Mouse (Mus musculus) limb, embryonic 13.5 days (tissue): ENCODE measurements around the gene Ift20. TPM values are rescaled to one million over a fixed set of nuclear protein-coding genes. Genes with fewer than 3 reads are reported as not detected.

Experiments used
- ATAC-seq: fragments of 200-750 bp; cut with Nextera tagmentation; 2 replicates; pipeline ENCODE4 v1.8.0; 2017; ENCODE audit warnings: low read depth, moderate number of reproducible peaks, moderate TSS enrichment; ENCODE audit not compliant: low FRiP score
- H3K27ac ChIP-seq: fragments of 300-500 bp; sonication (generic); 2 replicates; pipeline ENCODE4 v1.5.1; 2015; ENCODE audit warnings: inconsistent platforms, mild to moderate bottlenecking, moderate library complexity
- H3K27me3 ChIP-seq: fragments of 300-500 bp; sonication (generic); 2 replicates; pipeline ENCODE4 v1.6.1; 2015; ENCODE audit warnings: mild to moderate bottlenecking, inconsistent platforms
- H3K36me3 ChIP-seq: fragments of 300-500 bp; sonication (generic); 2 replicates; pipeline ENCODE4 v1.6.1; 2015; ENCODE audit warnings: inconsistent platforms, mild to moderate bottlenecking, moderate library complexity
- H3K4me1 ChIP-seq: fragments of 300-500 bp; sonication (generic); 2 replicates; pipeline ENCODE4 v1.6.1; 2015; ENCODE audit warnings: inconsistent platforms
- H3K4me2 ChIP-seq: fragments of 300-500 bp; sonication (generic); replicated peaks from 2 replicates; pipeline ENCODE4 v1.6.1; 2015; ENCODE audit warnings: inconsistent platforms, mild to moderate bottlenecking, moderate library complexity
- H3K4me3 ChIP-seq: fragments of 300-500 bp; sonication (generic); 2 replicates; pipeline ENCODE4 v1.5.1; 2015; ENCODE audit warnings: moderate library complexity, mild to moderate bottlenecking, inconsistent platforms
- H3K9ac ChIP-seq: fragments of 300-500 bp; sonication (generic); 2 replicates; pipeline ENCODE4 v1.6.1; 2015; ENCODE audit warnings: mild to moderate bottlenecking, inconsistent platforms
- H3K9me3 ChIP-seq: fragments of 300-500 bp; sonication (generic); 2 replicates; pipeline ENCODE4 v1.6.1; 2016; ENCODE audit warnings: inconsistent platforms
- WGBS: fragments of 180-500 bp; shearing (Covaris S2); methylation state at CpG from one replicate; pipeline ENCODE4 v1.1.7; 2015; 5-methylcytosine and 5-hydroxymethylcytosine counted together
- polyA plus RNA-seq: library from polyadenylated mRNA; unstranded; fragments of >200 nt; fragmentation: Nextera tagmentation; extraction: Ambion mirVana; gene quantifications from 2 replicates; pipeline ENCODE4 v1.2.1, GENCODE M21; 2015

The Ift20 gene
- polyA plus RNA-seq, 1 experiment from 2014 or later: 168 TPM

- Histone ChIP-seq H3K9ac (peak within 1 kb of the TSS; percentile 74), H3K9me3 (0 out of 2 replicates have a peak, but pooled peaks cover 5% of the 10 kb centered on the region), H3K27me3 (no peaks in the 10 kb centered on the region), H3K27ac (peak within 1 kb of the TSS; percentile 87), H3K4me2 (peak within 1 kb of the TSS; percentile 75), H3K4me1 (peaks cover 24% of the 10 kb centered on the region), H3K36me3 (peaks cover 3% of the 10 kb centered on the region), H3K4me3 (peak within 1 kb of the TSS; percentile 73)
- ATAC-seq: peak; percentile 100
- WGBS: under 1% methylated on average over 60 of the region's 60 CpGs
Measured at GRCm38 (mm10) chr11:78550168-78551058, 14.3 kb downstream of the Ift20 start, which contains the start of gene Tmem97. TSS of gene Tmem97 (minus strand) at chr11:78550777.

GRCm38 (mm10) chr11:78551059-78551398 lies 14.9 kb downstream of the Ift20 start:
- Histone ChIP-seq H3K27me3 (no peaks in the 10 kb centered on the region), H3K4me3 (peak overlapping the region; percentile 73)

GRCm38 (mm10) chr11:78555623-78556022 lies 19.5 kb downstream of the Ift20 start:
- Histone ChIP-seq H3K4me2 (no peak overlapping the region), H3K9me3 (0 out of 2 replicates have a peak, but pooled peaks cover 5% of the 10 kb centered on the region), H3K27me3 (no peaks in the 10 kb centered on the region), H3K36me3 (no peaks in the 10 kb centered on the region), H3K9ac (no peak overlapping the region), H3K4me1 (peaks cover 7% of the 10 kb centered on the region; the same call in 1 of the 2 replicates), H3K27ac (no peak overlapping the region), H3K4me3 (no peak overlapping the region)
- 78% methylated on average over 3 of the region's 3 CpGs for WGBS
- ATAC-seq: no peak

More at GRCm38 (mm10) chr11:78551059-78551398, 14.9 kb downstream of the Ift20 start:
- H3K4me1 ChIP-seq: peaks cover 24% of the 10 kb centered on the region
- peak; percentile 49 for ATAC-seq
- peak overlapping the region; percentile 75 for H3K4me2 ChIP-seq
- no peaks in the 10 kb centered on the region for H3K36me3 ChIP-seq
- peak overlapping the region; percentile 69 for H3K9ac ChIP-seq
- 32% methylated on average over 6 of the region's 6 CpGs for WGBS
- peak overlapping the region; percentile 87; the same call in 1 of the 2 replicates for H3K27ac ChIP-seq
- H3K9me3 ChIP-seq: 0 out of 2 replicates have a peak, but pooled peaks cover 5% of the 10 kb centered on the region

- Histone ChIP-seq H3K27ac (no peak overlapping the region), H3K4me1 (peaks cover 6% of the 10 kb centered on the region; the same call in 1 of the 2 replicates), H3K9me3 (0 out of 2 replicates have a peak, but pooled peaks cover 5% of the 10 kb centered on the region), H3K36me3 (no peaks in the 10 kb centered on the region), H3K4me3 (no peak overlapping the region), H3K4me2 (no peak overlapping the region), H3K27me3 (no peaks in the 10 kb centered on the region), H3K9ac (no peak overlapping the region)
- ATAC-seq: no peak
- WGBS: 88% methylated on average over 4 of the region's 4 CpGs
Measured at GRCm38 (mm10) chr11:78556070-78556469, 19.9 kb downstream of the Ift20 start.

- Histone ChIP-seq H3K36me3 (no peaks in the 10 kb centered on the region), H3K27me3 (no peaks in the 10 kb centered on the region), H3K27ac (peak overlapping the region; percentile 3; the same call in 1 of the 2 replicates), H3K4me3 (no peak overlapping the region), H3K9ac (peak overlapping the region; percentile 19; the same call in 1 of the 2 replicates), H3K4me2 (no peak overlapping the region), H3K4me1 (peaks cover 4% of the 10 kb centered on the region; the same call in 1 of the 2 replicates), H3K9me3 (0 out of 2 replicates have a peak, but pooled peaks cover 5% of the 10 kb centered on the region)
- WGBS: 56% methylated on average over 8 of the region's 8 CpGs
- no peak for ATAC-seq
Measured at GRCm38 (mm10) chr11:78557241-78557640, 21.1 kb downstream of the Ift20 start.

GRCm38 (mm10) chr11:78560447-78560846 lies 24.3 kb downstream of the Ift20 start:
- no peak overlapping the region for H3K9ac ChIP-seq
- peak; percentile 32; the same call in 1 of the 2 replicates for ATAC-seq
- H3K27ac ChIP-seq: no peak overlapping the region
- H3K9me3 ChIP-seq: no peaks in the 10 kb centered on the region
- H3K27me3 ChIP-seq: no peaks in the 10 kb centered on the region
- H3K36me3 ChIP-seq: peaks cover 2% of the 10 kb centered on the region
- H3K4me1 ChIP-seq: peaks cover 4% of the 10 kb centered on the region; the same call in 1 of the 2 replicates
- no peak overlapping the region for H3K4me3 ChIP-seq
- no peak overlapping the region for H3K4me2 ChIP-seq
- 15% methylated on average over 4 of the region's 4 CpGs for WGBS

GRCm38 (mm10) chr11:78566775-78567174 lies 30.6 kb downstream of the Ift20 start:
- Histone ChIP-seq H3K4me3 (no peak overlapping the region), H3K9me3 (no peaks in the 10 kb centered on the region), H3K36me3 (peaks cover 43% of the 10 kb centered on the region), H3K4me2 (no peak overlapping the region), H3K27ac (no peak overlapping the region), H3K9ac (no peak overlapping the region), H3K4me1 (no peaks in the 10 kb centered on the region), H3K27me3 (no peaks in the 10 kb centered on the region)
- 53% methylated on average over 6 of the region's 6 CpGs for WGBS
- ATAC-seq: no peak

GRCm38 (mm10) chr11:78567614-78568013 lies 31.5 kb downstream of the Ift20 start:
- no peak for ATAC-seq
- Histone ChIP-seq H3K9me3 (no peaks in the 10 kb centered on the region), H3K9ac (no peak overlapping the region), H3K4me3 (no peak overlapping the region), H3K4me1 (no peaks in the 10 kb centered on the region), H3K27ac (no peak overlapping the region), H3K27me3 (no peaks in the 10 kb centered on the region), H3K36me3 (peaks cover 52% of the 10 kb centered on the region), H3K4me2 (no peak overlapping the region)
- 88% methylated on average over 6 of the region's 6 CpGs for WGBS

GRCm38 (mm10) chr11:78568827-78569226 lies 32.7 kb downstream of the Ift20 start:
- H3K9ac ChIP-seq: no peak overlapping the region
- H3K4me1 ChIP-seq: no peaks in the 10 kb centered on the region
- no peak overlapping the region for H3K27ac ChIP-seq
- no peaks in the 10 kb centered on the region for H3K9me3 ChIP-seq
- H3K36me3 ChIP-seq: peaks cover 58% of the 10 kb centered on the region
- no peak overlapping the region for H3K4me3 ChIP-seq
- H3K4me2 ChIP-seq: no peak overlapping the region
- no peak for ATAC-seq
- no peaks in the 10 kb centered on the region for H3K27me3 ChIP-seq
- WGBS: 83% methylated on average over 10 of the region's 10 CpGs

GRCm38 (mm10) chr11:78569806-78570205 lies 33.6 kb downstream of the Ift20 start:
- peaks cover 63% of the 10 kb centered on the region for H3K36me3 ChIP-seq
- no peak overlapping the region for H3K9ac ChIP-seq
- H3K4me3 ChIP-seq: no peak overlapping the region
- no peaks in the 10 kb centered on the region for H3K4me1 ChIP-seq
- no peak overlapping the region for H3K4me2 ChIP-seq
- no peak for ATAC-seq
- 82% methylated on average over 3 of the region's 3 CpGs for WGBS
- H3K27me3 ChIP-seq: no peaks in the 10 kb centered on the region
- H3K27ac ChIP-seq: no peak overlapping the region
- no peaks in the 10 kb centered on the region for H3K9me3 ChIP-seq

- Histone ChIP-seq H3K4me1 (no peaks in the 10 kb centered on the region), H3K4me2 (no peak overlapping the region), H3K27ac (no peak overlapping the region), H3K4me3 (no peak overlapping the region), H3K36me3 (peaks cover 67% of the 10 kb centered on the region), H3K27me3 (no peaks in the 10 kb centered on the region), H3K9ac (no peak overlapping the region), H3K9me3 (no peaks in the 10 kb centered on the region)
- 97% methylated on average over 8 of the region's 8 CpGs for WGBS
- ATAC-seq: no peak
Measured at GRCm38 (mm10) chr11:78571441-78571840, 35.3 kb downstream of the Ift20 start.

- Histone ChIP-seq H3K36me3 (peaks cover 67% of the 10 kb centered on the region), H3K4me3 (no peak overlapping the region), H3K4me2 (no peak overlapping the region), H3K4me1 (no peaks in the 10 kb centered on the region), H3K9me3 (no peaks in the 10 kb centered on the region), H3K27ac (no peak overlapping the region), H3K27me3 (no peaks in the 10 kb centered on the region), H3K9ac (no peak overlapping the region)
- ATAC-seq: no peak
- 93% methylated on average over 6 of the region's 6 CpGs for WGBS
Measured at GRCm38 (mm10) chr11:78571854-78572253, 35.7 kb downstream of the Ift20 start.
